In genomic region chr17:46132862-46133261, GRCm38 (mm10) we compare ENCODE assay signal across 19 mouse cellular contexts. TPM values are rescaled to one million over a fixed set of nuclear protein-coding genes. Genes with fewer than 3 reads are reported as not detected.
DNase-seq lines count a peak whose midpoint lies in the region; ATAC-seq lines count a peak whose summit lies in the region.
"Had no signal": no experiment of that assay in that cellular context is flagged by ENCODE, and none has a peak within 500 bp of the region (broad histone marks: within the 10 kb centered on the region; RNA-seq: fewer than 3 reads in every experiment).

No protein-coding gene starts in this region.

- H3K4me3 ChIP-seq in liver, embryonic 11.5 days (ENCODE audit: low read depth, low read length) = no peak overlapping the region
- H3K4me3 ChIP-seq: forebrain, embryonic 13.5 days; heart, embryonic 13.5 days; limb, embryonic 15.5 days; midbrain, embryonic 12.5 days; myocyte had no signal

- intact Hi-C loops in heart, postnatal 36 days (cut with DNase I) = loop anchor here (1.0 to 5.0 kb wide), 3 partner anchors 92 to 402 kb away; no protein-coding TSS in a partner anchor
- intact Hi-C loops in left cerebral cortex, postnatal 25 days (cut with DNase I) = loop anchor here (1.0 to 5.0 kb wide), 2 partner anchors 101 to 402 kb away; partner anchors contain the start of gene Vegfa

- no peaks in the 10 kb centered on the region for H3K9me3 ChIP-seq in liver, embryonic 11.5 days (ENCODE audit: control insufficient read depth, low read length)
- H3K9me3 ChIP-seq: forebrain, embryonic 13.5 days; heart, embryonic 13.5 days; limb, embryonic 15.5 days; midbrain, embryonic 12.5 days had no signal

- ATAC-seq in liver, embryonic 11.5 days (replicated peaks; ENCODE audit: low FRiP score) = no peak
- peak; percentile 83 for ATAC-seq in erythroblast, adult 5-6 weeks (replicated peaks; ENCODE audit: low FRiP score, poor library complexity, severe bottlenecking)
- peak; percentile 72 for ATAC-seq in megakaryocyte progenitor cell, adult 5-6 weeks (replicated peaks; ENCODE audit: poor library complexity)

- H3K4me2 ChIP-seq in liver, embryonic 11.5 days = no peak overlapping the region
- H3K4me2 ChIP-seq: forebrain, embryonic 13.5 days; heart, embryonic 13.5 days; limb, embryonic 15.5 days; midbrain, embryonic 12.5 days had no signal

- no peaks in the 10 kb centered on the region; the same call in 1 of the 2 replicates for H3K4me1 ChIP-seq in liver, embryonic 11.5 days (replicated peaks; ENCODE audit: control insufficient read depth, insufficient read depth, low read length)
- H3K4me1 ChIP-seq: forebrain, embryonic 13.5 days had no signal

- WGBS in liver, embryonic 11.5 days = 47% methylated on average over 8 of the region's 8 CpGs

- no peak overlapping the region for H3K9ac ChIP-seq in liver, embryonic 11.5 days (ENCODE audit: low read depth, low read length)
- H3K9ac ChIP-seq: forebrain, embryonic 13.5 days; heart, embryonic 13.5 days; limb, embryonic 15.5 days; midbrain, embryonic 12.5 days had no signal

- peaks cover 14% of the 10 kb centered on the region; the same call in 1 of the 2 replicates for H3K36me3 ChIP-seq in liver, embryonic 11.5 days (ENCODE audit: control insufficient read depth, insufficient read depth, low read length)

- peak; percentile 81 for DNase-seq in heart, adult 11 months
- no peak for DNase-seq in heart, postnatal 36 days
- peak; percentile 15 for DNase-seq in liver
- DNase-seq in liver, embryonic 11.5 days (ENCODE audit: low spot score) = no peak
- no peak for DNase-seq in left cerebral cortex, postnatal 25 days (ENCODE audit: low spot score in 2 of 2)
- DNase-seq: B cell, adult 2 months; cerebellum, adult 11 months; cerebellum, postnatal 14 days; lung, postnatal 10 days; retina, postnatal 1 day; right cerebral cortex, postnatal 4 days had no signal

- H3K27me3 ChIP-seq in liver, embryonic 11.5 days (replicated peaks; ENCODE audit: control insufficient read depth, insufficient read depth, low read length) = no peaks in the 10 kb centered on the region
- H3K27me3 ChIP-seq: forebrain, embryonic 13.5 days; heart, embryonic 13.5 days; limb, embryonic 15.5 days; midbrain, embryonic 12.5 days had no signal

- H3K27ac ChIP-seq in liver, embryonic 11.5 days (ENCODE audit: low read depth, low read length) = no peak overlapping the region
- H3K27ac ChIP-seq: forebrain, embryonic 13.5 days; heart, embryonic 13.5 days; limb, embryonic 15.5 days; midbrain, embryonic 12.5 days had no signal

RNA-seq across cellular contexts. Expression of gene Rsph9, which starts 11.2 kb away (rescaled TPM):
- 1 to 10 TPM in 1 of 2 experiments, under 1 TPM in 1; 0.94 to 1.4 TPM for total RNA-seq in heart, postnatal 36 days (2021)
- polyA plus RNA-seq in liver, embryonic 11.5 days (2014; fragmentation: Nextera tagmentation; extraction: Ambion mirVana) = 2.0 TPM in 2 replicates
- total RNA-seq in erythroblast, adult 5-6 weeks (2015; ENCODE audit: low replicate concordance) = 2.1 TPM in 1 of 2 replicates, not detected in the other
- total RNA-seq in erythroblast, adult 5-6 weeks (2017; ENCODE audit: low replicate concordance) = 0.42 and 7.3 TPM in 2 replicates
- 1.4 TPM in 1 of 2 replicates, not detected in the other for total RNA-seq in megakaryocyte progenitor cell, adult 5-6 weeks (2015)
- total RNA-seq in megakaryocyte progenitor cell, adult 5-6 weeks (2017) = 1.4 TPM in 1 of 2 replicates, not detected in the other
- 10 to 100 TPM; 17.8 to 20.6 TPM for total RNA-seq in left cerebral cortex, postnatal 25 days (2021)
- total RNA-seq: granulocyte monocyte progenitor cell, adult 5-6 weeks had no signal

RNA-seq across cellular contexts. Expression of gene Mad2l1bp, which starts 20.5 kb away (rescaled TPM):
- total RNA-seq in heart, postnatal 36 days (2021) = 10 to 100 TPM; 21.0 to 21.8 TPM
- polyA plus RNA-seq in liver, embryonic 11.5 days (2014; fragmentation: Nextera tagmentation; extraction: Ambion mirVana) = 37.2 and 41.2 TPM in 2 replicates
- 33.0 and 66.5 TPM in 2 replicates for total RNA-seq in erythroblast, adult 5-6 weeks (2015; ENCODE audit: low replicate concordance)
- total RNA-seq in erythroblast, adult 5-6 weeks (2017; ENCODE audit: low replicate concordance) = 30.2 and 33.7 TPM in 2 replicates
- 14.8 and 19.7 TPM in 2 replicates for total RNA-seq in megakaryocyte progenitor cell, adult 5-6 weeks (2015)
- total RNA-seq in megakaryocyte progenitor cell, adult 5-6 weeks (2017) = 4.8 and 6.5 TPM in 2 replicates
- total RNA-seq in left cerebral cortex, postnatal 25 days (2021) = 10 to 100 TPM; 13.0 to 13.5 TPM

RNA-seq across cellular contexts. Expression of gene Mrps18a, which starts 22.1 kb away (rescaled TPM):
- total RNA-seq in heart, postnatal 36 days (2021) = 100 to 1,000 TPM; 131 to 140 TPM
- polyA plus RNA-seq in liver, embryonic 11.5 days (2014; fragmentation: Nextera tagmentation; extraction: Ambion mirVana) = 141 and 143 TPM in 2 replicates
- 8.6 and 20.9 TPM in 2 replicates for total RNA-seq in erythroblast, adult 5-6 weeks (2015; ENCODE audit: low replicate concordance)
- 3.6 and 21.0 TPM in 2 replicates for total RNA-seq in erythroblast, adult 5-6 weeks (2017; ENCODE audit: low replicate concordance)
- total RNA-seq in megakaryocyte progenitor cell, adult 5-6 weeks (2015) = 50.5 and 56.3 TPM in 2 replicates
- total RNA-seq in megakaryocyte progenitor cell, adult 5-6 weeks (2017) = 55.4 and 59.2 TPM in 2 replicates
- total RNA-seq in left cerebral cortex, postnatal 25 days (2021) = 10 to 100 TPM; 81.7 to 83.5 TPM

RNA-seq across cellular contexts. Expression of gene Gtpbp2, which starts 28.0 kb away (rescaled TPM):
- total RNA-seq in heart, postnatal 36 days (2021) = 10 to 100 TPM; 65.1 to 72.2 TPM
- 26.1 and 31.1 TPM in 2 replicates for polyA plus RNA-seq in liver, embryonic 11.5 days (2014; fragmentation: Nextera tagmentation; extraction: Ambion mirVana)
- total RNA-seq in erythroblast, adult 5-6 weeks (2015; ENCODE audit: low replicate concordance) = 296 and 371 TPM in 2 replicates
- total RNA-seq in erythroblast, adult 5-6 weeks (2017; ENCODE audit: low replicate concordance) = 714 and 945 TPM in 2 replicates
- 17.4 and 22.2 TPM in 2 replicates for total RNA-seq in megakaryocyte progenitor cell, adult 5-6 weeks (2015)
- 30.7 and 33.2 TPM in 2 replicates for total RNA-seq in megakaryocyte progenitor cell, adult 5-6 weeks (2017)
- 100 to 1,000 TPM; 108 to 119 TPM for total RNA-seq in left cerebral cortex, postnatal 25 days (2021)

Comparison
In these comparisons a context has a peak if more than half of its experiments do, and no peak if none do; other contexts are left out.
1. DNase-seq: peak in heart, adult 11 months (single experiment) and liver (single experiment); none in heart, postnatal 36 days (0 of 2), liver, embryonic 11.5 days (single experiment) and left cerebral cortex, postnatal 25 days (0 of 2).